Mouse (Mus musculus): ENCODE results near the gene 1700025G04Rik.

- no peak for TF ChIP-seq CTCF (conservative IDR thresholded peaks at IDR 0.05; ENCODE audit: low read length)
- TF ChIP-seq POU5F1 (IDR thresholded peaks at IDR 0.05; ENCODE audit: borderline replicate concordance, low read length): no peak
Observed at GRCm38 (mm10) chr1:151893976-151894375, 195.9 kb downstream of the 1700025G04Rik start.
